ENCODE assay signal across 8 mouse cellular contexts in the genomic region with DNA sequence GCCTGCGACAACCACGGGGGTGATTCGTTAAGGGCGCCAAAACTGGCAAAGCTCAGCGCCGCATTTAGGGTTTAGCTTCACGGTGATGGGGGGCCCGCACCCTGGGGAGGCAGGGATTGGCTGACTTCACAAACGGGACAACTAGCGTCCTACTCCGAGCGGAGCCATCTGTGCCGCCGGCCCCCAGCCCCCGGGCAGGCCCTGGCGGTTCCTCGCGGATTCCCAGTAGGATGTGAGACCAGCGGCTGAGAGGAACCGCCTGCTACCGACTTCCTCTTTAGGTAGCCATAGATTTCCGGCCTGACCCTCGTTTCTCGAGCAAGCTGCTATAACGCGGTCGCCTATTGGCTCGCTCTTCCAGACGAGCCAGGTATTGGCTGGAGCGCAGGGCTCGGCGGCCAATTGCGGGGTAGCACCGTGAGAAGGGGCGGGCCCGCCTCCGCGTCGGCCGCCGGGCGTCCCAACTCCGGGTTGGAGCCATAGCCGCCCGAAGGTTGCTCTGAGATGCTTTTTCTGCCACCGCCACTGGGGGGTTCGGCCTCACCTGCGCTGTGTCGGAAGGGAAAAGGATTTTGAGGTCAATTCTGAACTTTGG. TPM values are rescaled to one million over a fixed set of nuclear protein-coding genes. Genes with fewer than 3 reads are reported as not detected.
DNase-seq lines count a peak whose midpoint lies in the region; ATAC-seq and TF ChIP-seq lines count a peak whose summit lies in the region.

A gene (plus strand): TSS at position 182 of the 595 bp plus-strand sequence.

- DNase-seq in cerebellum, adult 11-12 months: peak; percentile 96
- peak; percentile 91 for DNase-seq in heart, postnatal 25 days (ENCODE audit: low spot score)
- DNase-seq in layer of hippocampus, adult 18-20 months (ENCODE audit: low spot score in 2 of 2): peak; percentile 93 to 97
- peak; percentile 86 for DNase-seq in lung, adult 2 months
- DNase-seq in thymus, adult 18-20 months: peak; percentile 91

- H3K36me3 ChIP-seq in ES-Bruce4 (ENCODE audit: control insufficient read depth, insufficient read depth, low read length, poor library complexity, severe bottlenecking): peaks cover 2% of the 10 kb centered on the region
- no peaks in the 10 kb centered on the region for H3K36me3 ChIP-seq in forebrain, embryonic 15.5 days

- H3K27me3 ChIP-seq in ES-Bruce4 (ENCODE audit: control insufficient read depth, insufficient read depth, low read length, poor library complexity, severe bottlenecking): no peaks in the 10 kb centered on the region
- H3K27me3 ChIP-seq in forebrain, embryonic 15.5 days: no peaks in the 10 kb centered on the region

- H3K9me3 ChIP-seq in ES-Bruce4 (replicated peaks; ENCODE audit: control insufficient read depth, insufficient read depth, low read length, poor library complexity, severe bottlenecking): no peaks in the 10 kb centered on the region
- H3K9me3 ChIP-seq in forebrain, embryonic 15.5 days: no peaks in the 10 kb centered on the region

- peak; percentile 15 for TF ChIP-seq POLR2A in ES-Bruce4 (IDR thresholded peaks at IDR 0.05; ENCODE audit: insufficient read depth, low read length)
- peak; percentile 36; the same call in 1 of the 2 replicates for TF ChIP-seq POLR2A in lung, adult 2 months (IDR thresholded peaks at IDR 0.05; ENCODE audit: borderline replicate concordance, extremely low read depth, low read depth, low read length)

- no peak for TF ChIP-seq EP300 in ES-Bruce4 (IDR thresholded peaks at IDR 0.05; ENCODE audit: insufficient read depth, low read depth, low read length)

- peak; percentile 100 for ATAC-seq in forebrain, embryonic 15.5 days (replicated peaks)
- peak; percentile 99 for ATAC-seq in neutrophil, adult 5-6 weeks (ENCODE audit: extremely low read depth, insufficient number of reproducible peaks, low FRiP score, poor library complexity, severe bottlenecking)

- intact Hi-C loops in heart, postnatal 25 days (cut with DNase I): no loop called here

- peak within 1 kb of the TSS; percentile 89 for H3K4me3 ChIP-seq in ES-Bruce4 (ENCODE audit: low read depth, low read length)
- peak within 1 kb of the TSS; percentile 84 for H3K4me3 ChIP-seq in forebrain, embryonic 15.5 days
- peak within 1 kb of the TSS; percentile 72 for H3K4me3 ChIP-seq in lung, adult 2 months (replicated peaks; ENCODE audit: extremely low read depth, low read depth, low read length)

- H3K4me1 ChIP-seq in ES-Bruce4 (ENCODE audit: control insufficient read depth, insufficient read depth, low read length): no peaks in the 10 kb centered on the region
- peaks cover 9% of the 10 kb centered on the region for H3K4me1 ChIP-seq in forebrain, embryonic 15.5 days
- no peaks in the 10 kb centered on the region; the same call in 1 of the 2 replicates for H3K4me1 ChIP-seq in lung, adult 2 months (ENCODE audit: control insufficient read depth, insufficient read depth, low read length)

- TF ChIP-seq CTCF in ES-Bruce4 (IDR thresholded peaks at IDR 0.05; ENCODE audit: low read depth, low read length): no peak
- peak; percentile 32; the same call in 1 of the 2 replicates for TF ChIP-seq CTCF in lung, adult 2 months (IDR thresholded peaks at IDR 0.05; ENCODE audit: insufficient read depth, low read length)

- under 1% methylated on average over 49 of the region's 49 CpGs for WGBS in forebrain, embryonic 15.5 days
- 1% methylated on average over 49 of the region's 49 CpGs for WGBS in lung, adult 2 months

- H3K4me2 ChIP-seq in forebrain, embryonic 15.5 days (replicated peaks): peak within 1 kb of the TSS; percentile 81

- H3K9ac ChIP-seq in ES-Bruce4 (ENCODE audit: low read depth, poor library complexity, severe bottlenecking): peak within 1 kb of the TSS; percentile 75
- peak within 1 kb of the TSS; percentile 85 for H3K9ac ChIP-seq in forebrain, embryonic 15.5 days (replicated peaks)

- H3K27ac ChIP-seq in ES-Bruce4 (ENCODE audit: insufficient read depth, low read length): no peak within 1 kb of the TSS
- H3K27ac ChIP-seq in forebrain, embryonic 15.5 days (replicated peaks): peak within 1 kb of the TSS; percentile 92

RNA-seq across cellular contexts. Expression of the gene that starts here (rescaled TPM):
- polyA plus RNA-seq in ES-Bruce4 (2011; ENCODE audit: insufficient read depth, insufficient read length, low read depth, missing spikeins): 1.2 TPM in 2 replicates
- 0.86 and 1.3 TPM in 2 replicates for polyA plus RNA-seq in forebrain, embryonic 15.5 days (2015; fragmentation: Nextera tagmentation; extraction: Ambion mirVana)
- total RNA-seq in heart, postnatal 25 days (2021): 1 to 10 TPM; 1.9 to 2.0 TPM
- total RNA-seq in layer of hippocampus, adult 18-20 months (2021): 1 to 10 TPM; 2.9 to 3.7 TPM
- polyA plus RNA-seq in lung, adult 2 months (2012; rRNA removed): 1.1 and 1.5 TPM in 2 replicates
- 1.9 TPM in 1 of 2 replicates, not detected in the other for total RNA-seq in neutrophil, adult 5-6 weeks (2017)
